15 mouse cellular contexts compared by ENCODE assay signal in genomic region chr6:95109691-95110450, GRCm38 (mm10).
"Had no signal": no experiment of that assay in that cellular context is flagged by ENCODE, and none has a peak within 500 bp of the region (broad histone marks: within the 10 kb centered on the region; RNA-seq: fewer than 3 reads in every experiment).

No protein-coding gene starts in this region.

- H3K9ac ChIP-seq: limb, embryonic 13.5 days; liver, embryonic 14.5 days; midbrain, embryonic 13.5 days; neural tube, embryonic 15.5 days; stomach, embryonic 15.5 days had no signal

- ATAC-seq: midbrain, embryonic 13.5 days had no signal

- H3K4me2 ChIP-seq: limb, embryonic 13.5 days; midbrain, embryonic 13.5 days; neural tube, embryonic 15.5 days; stomach, embryonic 15.5 days had no signal

- H3K9me3 ChIP-seq: limb, embryonic 13.5 days; midbrain, embryonic 13.5 days; neural tube, embryonic 15.5 days; stomach, embryonic 15.5 days had no signal

- H3K36me3 ChIP-seq: limb, embryonic 13.5 days; midbrain, embryonic 13.5 days; neural tube, embryonic 15.5 days; stomach, embryonic 15.5 days had no signal

- H3K4me3 ChIP-seq: limb, embryonic 13.5 days; midbrain, embryonic 13.5 days; myocyte; neural tube, embryonic 15.5 days; stomach, embryonic 15.5 days had no signal

- DNase-seq: kidney, adult 9 months; kidney, postnatal 36 days; left cerebral cortex, postnatal 4 days; lung, adult 18-20 months; right cerebral cortex, adult 18-20 months; right cerebral cortex, postnatal 4 days; spleen, adult 18-20 months; thymus, postnatal 4 days had no signal

- H3K4me1 ChIP-seq: limb, embryonic 13.5 days; midbrain, embryonic 13.5 days; neural tube, embryonic 15.5 days; stomach, embryonic 15.5 days had no signal

- H3K27ac ChIP-seq: kidney, postnatal 0 days; limb, embryonic 13.5 days; liver, embryonic 14.5 days; midbrain, embryonic 13.5 days; neural tube, embryonic 15.5 days; stomach, embryonic 15.5 days had no signal

- H3K27me3 ChIP-seq: limb, embryonic 13.5 days; neural tube, embryonic 15.5 days; stomach, embryonic 15.5 days had no signal
